Mouse (Mus musculus) lung, adult 2 months (tissue): Measurements from ENCODE around the gene Nr2f1. TPM values are rescaled to one million over a fixed set of nuclear protein-coding genes. Genes with fewer than 3 reads are reported as not detected.

Source experiments
- DNase-seq: peaks from one replicate; pipeline ENCODE4 v3.0.0; 2022
- H3K4me1 ChIP-seq: fragments of 200-500 bp; 2 replicates; pipeline ENCODE4 v1.6.1; 2011; ENCODE audit warnings: low read length; ENCODE audit not compliant: control insufficient read depth, insufficient read depth
- H3K4me3 ChIP-seq: fragments of 200-500 bp; replicated peaks from 2 replicates; pipeline ENCODE3; 2011; ENCODE audit warnings: low read depth, mild to moderate bottlenecking, control low read depth, low read length; ENCODE audit errors: extremely low read depth
- CTCF ChIP-seq: fragments of 200-500 bp; IDR thresholded peaks from 2 replicates; pipeline ENCODE4 v1.5.1; 2011; ENCODE audit warnings: mild to moderate bottlenecking, low read length, control low read depth; ENCODE audit not compliant: insufficient read depth
- POLR2A ChIP-seq: fragments of 200-500 bp; IDR thresholded peaks from 2 replicates; pipeline ENCODE4 v1.6.1; 2011; ENCODE audit warnings: low read depth, mild to moderate bottlenecking, control low read depth, low read length, borderline replicate concordance; ENCODE audit errors: extremely low read depth
- WGBS: fragments of 180-500 bp; shearing (Covaris S2); methylation state at CpG from one replicate; pipeline ENCODE4 v1.1.7; 2018; 5-methylcytosine and 5-hydroxymethylcytosine counted together
- polyA plus RNA-seq: library from polyadenylated mRNA; depleted of rRNA; stranded (reverse); fragments of >200 nt; gene quantifications from 2 replicates; pipeline ENCODE4 v1.2.3, GENCODE M21; 2012

The Nr2f1 gene
- polyA plus RNA-seq, 1 experiment: 26.7 TPM

DNA sequence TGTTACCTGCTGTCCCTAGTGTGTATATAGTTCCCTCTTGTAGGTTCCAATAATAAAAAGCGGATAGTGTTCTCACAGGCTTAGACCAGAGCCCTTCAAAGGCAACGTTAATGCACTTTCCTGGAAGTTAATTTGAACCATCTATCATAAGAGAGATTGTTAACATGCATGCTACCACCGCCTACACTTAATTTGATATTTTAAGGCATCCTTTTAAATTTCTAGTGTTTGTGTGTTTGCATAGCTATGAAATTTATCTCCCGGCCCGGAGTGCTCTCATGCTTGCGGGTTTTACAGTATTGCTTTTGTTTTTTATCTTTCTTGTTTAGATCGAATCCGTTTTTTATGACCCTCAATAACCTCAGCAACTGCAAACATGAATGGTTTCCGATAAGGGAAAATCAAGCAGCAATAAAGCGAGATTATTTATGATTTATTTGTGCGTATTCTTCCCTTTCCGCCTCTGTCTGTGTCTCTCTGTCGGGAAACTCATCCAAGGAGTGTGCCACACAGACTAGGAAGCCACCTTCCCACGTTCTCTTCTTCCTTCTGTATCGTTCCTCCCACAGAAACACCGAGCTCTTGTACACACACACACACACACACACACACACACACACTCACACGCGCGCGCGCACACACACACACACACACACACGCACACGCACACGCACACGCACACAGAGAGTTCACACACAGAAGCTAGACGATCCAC, 5.3 kb downstream of the Nr2f1 start:
- Histone ChIP-seq H3K4me1 (no peaks in the 10 kb centered on the region), H3K4me3 (no peak overlapping the region)
- DNase-seq: no peak
- TF ChIP-seq CTCF (no peak), POLR2A (no peak)
- 53% methylated on average over 26 of the region's 26 CpGs for WGBS

DNA sequence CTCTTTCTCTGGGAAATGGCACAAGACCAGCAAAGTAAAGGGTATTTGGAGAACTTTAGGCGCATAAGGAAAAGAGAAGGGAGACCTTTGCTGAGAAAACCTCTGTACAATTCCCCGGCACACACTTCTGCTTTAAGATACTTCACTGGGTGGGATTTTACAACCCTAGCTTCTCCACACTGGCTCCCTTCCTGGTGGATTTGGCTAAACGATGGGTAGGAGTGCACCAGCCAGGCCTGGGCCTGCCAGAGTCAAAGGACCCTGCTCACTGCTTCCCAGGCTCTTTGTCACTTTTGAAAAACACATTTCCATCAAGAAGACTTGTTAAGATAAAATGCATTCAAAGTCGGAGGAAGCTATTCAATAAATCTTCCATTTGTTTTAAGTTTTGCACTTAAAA, 6.3 kb downstream of the Nr2f1 start:
- no peak for DNase-seq
- no peak for TF ChIP-seq CTCF
- TF ChIP-seq POLR2A: no peak
- H3K4me3 ChIP-seq: no peak overlapping the region
- WGBS: 66% methylated on average over 4 of the region's 4 CpGs
- H3K4me1 ChIP-seq: no peaks in the 10 kb centered on the region

DNA sequence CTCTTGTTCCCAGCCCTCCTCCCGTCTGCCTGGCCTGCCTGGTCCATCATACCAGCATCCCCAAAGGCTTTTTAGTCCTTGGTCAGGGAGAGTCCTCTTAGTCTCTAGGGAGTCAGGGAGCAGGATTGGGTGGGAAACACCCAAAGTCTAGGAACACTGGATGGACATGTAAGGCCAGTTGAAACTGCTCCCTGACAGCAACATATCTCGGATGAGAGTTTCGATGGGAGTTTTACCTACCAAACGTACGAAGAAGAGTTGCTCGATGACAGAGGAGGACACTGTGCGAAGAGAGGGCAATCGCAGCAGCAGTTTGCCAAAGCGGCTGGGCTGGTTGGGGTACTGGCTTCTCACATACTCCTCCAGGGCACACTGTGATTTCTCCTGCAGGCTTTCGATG, 10.0 kb downstream of the Nr2f1 start:
- no peak for DNase-seq
- no peak overlapping the region for H3K4me3 ChIP-seq
- TF ChIP-seq POLR2A (no peak), CTCF (no peak)
- 52% methylated on average over 10 of the region's 10 CpGs for WGBS
- no peaks in the 10 kb centered on the region for H3K4me1 ChIP-seq

DNA sequence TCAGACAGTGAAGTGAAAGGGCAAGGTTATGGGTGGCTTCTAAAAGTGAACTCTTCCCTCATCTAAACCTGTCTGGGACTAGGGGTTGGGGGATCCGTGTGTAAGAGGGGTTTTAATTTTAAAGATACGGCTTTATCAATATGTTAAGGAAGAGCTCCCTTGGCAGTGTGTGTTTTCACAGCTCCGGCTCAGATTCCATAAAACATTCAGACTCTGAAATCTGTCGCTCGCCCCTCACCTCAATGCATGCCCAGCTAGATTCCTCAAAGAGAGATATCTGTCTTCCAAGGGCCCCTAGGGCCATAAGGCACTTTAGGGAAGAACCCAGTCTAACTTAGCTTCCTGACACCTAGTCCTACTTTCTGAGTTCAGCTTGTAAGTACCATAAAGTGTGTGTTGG, 11.7 kb downstream of the Nr2f1 start:
- WGBS: 78% methylated on average over 5 of the region's 5 CpGs
- H3K4me3 ChIP-seq: no peak overlapping the region
- no peak for TF ChIP-seq CTCF
- TF ChIP-seq POLR2A: no peak
- H3K4me1 ChIP-seq: no peaks in the 10 kb centered on the region
- no peak for DNase-seq

DNA sequence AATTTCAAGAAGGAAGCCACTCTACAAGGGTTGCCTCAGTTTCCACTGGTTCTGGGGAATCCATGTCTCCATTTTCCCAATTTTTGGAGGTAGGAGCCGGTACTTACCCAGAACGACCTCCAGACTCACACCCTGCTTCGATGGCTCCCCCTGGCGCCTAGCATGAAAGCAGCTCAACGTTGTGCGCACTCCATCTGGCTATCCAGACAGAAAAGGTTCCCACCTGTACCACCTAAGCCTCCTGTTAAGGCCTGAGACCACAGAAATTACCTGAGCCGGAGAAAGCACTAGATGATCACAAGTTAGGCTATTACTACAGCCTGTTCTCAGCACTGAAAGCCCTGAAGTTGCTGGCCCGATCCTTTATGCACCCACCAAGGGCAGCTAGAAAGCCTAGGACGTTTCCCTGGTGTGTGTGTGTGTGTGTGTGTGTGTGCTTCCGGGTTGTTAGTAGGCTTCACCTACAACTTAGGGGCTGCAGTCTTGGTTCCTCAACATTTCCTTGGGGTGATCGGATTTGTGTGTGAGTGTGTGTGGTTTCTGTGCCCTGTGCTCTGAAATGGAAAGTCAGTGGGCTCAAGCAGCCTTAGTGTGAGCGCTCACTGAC, 13.1 kb downstream of the Nr2f1 start:
- TF ChIP-seq POLR2A (no peak), CTCF (peak; percentile 48; the same call in 1 of the 2 replicates)
- Histone ChIP-seq H3K4me3 (no peak overlapping the region), H3K4me1 (no peaks in the 10 kb centered on the region)
- DNase-seq: no peak
- 40% methylated on average over 12 of the region's 12 CpGs for WGBS

DNA sequence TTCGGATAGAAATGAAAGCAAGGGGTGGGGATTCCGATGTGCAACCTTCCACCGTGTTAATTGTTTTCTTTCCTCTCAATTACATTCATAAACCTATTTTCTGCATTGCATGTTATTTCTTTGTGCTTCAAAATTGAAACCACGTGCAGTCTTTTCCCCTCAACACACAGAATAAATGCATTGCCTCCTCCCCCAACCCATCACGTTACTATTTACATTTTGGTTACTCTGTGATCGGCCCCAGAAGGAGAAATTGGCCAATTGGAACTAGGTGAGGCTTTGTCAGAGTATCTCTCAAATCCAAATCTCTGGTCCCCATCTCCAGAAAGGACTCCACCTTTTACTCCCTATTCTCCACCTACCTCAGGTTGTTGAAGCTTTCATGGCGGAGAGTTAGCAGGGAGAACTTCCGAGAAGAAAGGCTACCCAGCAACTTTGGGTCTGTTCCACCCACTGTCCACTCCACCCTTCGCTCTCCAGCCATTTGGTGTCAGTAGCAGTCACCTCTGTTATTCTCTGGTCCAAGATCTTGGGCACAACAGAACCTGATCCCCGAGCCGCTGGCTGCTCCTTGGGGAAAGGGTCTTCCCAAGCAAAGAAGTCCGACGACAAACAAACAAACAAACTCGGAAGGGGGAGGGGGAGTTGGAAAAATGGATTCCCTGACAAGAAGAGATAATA, 14.6 kb downstream of the Nr2f1 start:
- Histone ChIP-seq H3K4me3 (no peak overlapping the region), H3K4me1 (no peaks in the 10 kb centered on the region)
- WGBS: 32% methylated on average over 14 of the region's 14 CpGs
- DNase-seq: no peak
- TF ChIP-seq POLR2A (no peak), CTCF (no peak)

DNA sequence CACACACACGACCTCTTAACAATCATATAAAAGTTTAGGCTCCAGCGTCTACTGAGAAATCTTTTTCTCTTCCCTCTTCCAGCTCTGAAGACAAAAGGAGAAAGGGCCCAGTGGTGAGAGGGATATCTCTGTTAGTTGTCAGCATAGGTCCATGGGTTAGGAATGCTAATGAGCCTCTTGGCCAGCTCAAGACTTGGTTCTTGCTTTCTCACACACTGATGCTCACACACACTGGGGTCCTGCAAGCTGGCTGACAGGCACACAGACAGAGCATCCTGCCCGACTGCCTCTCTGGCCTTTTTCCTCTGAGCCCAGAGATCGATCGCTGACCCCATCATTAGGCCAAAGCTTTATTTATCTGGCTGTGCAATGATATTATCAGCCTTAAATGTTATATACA, 15.6 kb downstream of the Nr2f1 start:
- Histone ChIP-seq H3K4me3 (no peak overlapping the region), H3K4me1 (no peaks in the 10 kb centered on the region)
- 40% methylated on average over 5 of the region's 5 CpGs for whole genome bisulfite sequencing
- DNase-seq: no peak
- TF ChIP-seq POLR2A: no peak
- no peak for TF ChIP-seq CTCF

DNA sequence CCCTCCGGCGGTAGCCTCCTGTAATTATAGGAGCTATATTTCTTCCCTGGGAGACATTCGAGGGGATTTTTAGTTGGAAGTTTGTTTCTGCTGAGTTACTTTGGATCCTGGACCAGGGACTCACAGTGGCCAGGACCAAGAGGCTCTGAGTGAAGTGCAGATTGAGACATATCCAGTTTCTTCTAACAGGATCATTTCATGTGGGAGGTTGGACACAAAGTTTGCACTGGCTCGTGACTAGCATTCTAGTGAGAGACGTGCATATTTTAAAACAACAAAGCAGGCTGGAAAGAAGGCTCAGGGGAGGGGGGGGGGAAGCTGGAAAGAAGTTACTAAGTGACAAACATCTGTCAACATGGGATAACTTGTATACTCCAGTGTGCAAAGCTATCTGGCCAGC, 16.6 kb downstream of the Nr2f1 start:
- TF ChIP-seq CTCF (no peak), POLR2A (no peak)
- 39% methylated on average over 5 of the region's 5 CpGs for WGBS
- H3K4me3 ChIP-seq: no peak overlapping the region
- no peak for DNase-seq
- H3K4me1 ChIP-seq: no peaks in the 10 kb centered on the region

DNA sequence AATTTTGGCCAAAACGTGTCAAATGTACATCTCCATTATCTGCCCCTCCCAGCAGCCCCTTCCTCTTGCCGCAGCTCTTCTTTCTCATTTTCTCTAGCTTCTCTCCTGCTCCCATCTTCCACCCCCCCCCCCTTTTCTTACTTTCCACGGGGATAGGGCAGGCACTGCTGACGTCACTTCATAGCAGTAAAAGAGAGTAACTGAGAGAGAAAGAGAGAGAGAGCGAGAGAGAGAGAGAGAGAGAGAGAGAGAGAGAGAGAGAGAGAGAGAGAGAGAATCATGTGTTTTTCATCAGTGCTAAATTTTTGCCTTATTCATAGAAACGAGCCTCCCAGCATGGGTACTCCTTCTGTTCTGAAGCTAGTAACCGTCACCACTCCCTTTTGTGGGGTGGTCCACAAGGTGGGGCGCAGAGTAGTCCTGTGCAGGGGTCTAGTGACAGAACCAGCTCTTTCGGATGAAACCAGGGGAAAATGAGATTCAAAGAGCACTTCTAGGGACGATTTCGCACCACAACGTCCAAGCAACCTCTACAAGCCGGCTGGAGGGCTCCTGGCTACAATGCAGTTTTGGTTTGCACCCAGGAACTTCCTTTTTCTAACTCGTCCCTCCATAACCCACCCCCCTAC, 17.5 kb downstream of the Nr2f1 start:
- TF ChIP-seq POLR2A (no peak), CTCF (no peak)
- DNase-seq: no peak
- 18% methylated on average over 14 of the region's 14 CpGs for WGBS
- no peak overlapping the region for H3K4me3 ChIP-seq
- no peaks in the 10 kb centered on the region for H3K4me1 ChIP-seq

DNA sequence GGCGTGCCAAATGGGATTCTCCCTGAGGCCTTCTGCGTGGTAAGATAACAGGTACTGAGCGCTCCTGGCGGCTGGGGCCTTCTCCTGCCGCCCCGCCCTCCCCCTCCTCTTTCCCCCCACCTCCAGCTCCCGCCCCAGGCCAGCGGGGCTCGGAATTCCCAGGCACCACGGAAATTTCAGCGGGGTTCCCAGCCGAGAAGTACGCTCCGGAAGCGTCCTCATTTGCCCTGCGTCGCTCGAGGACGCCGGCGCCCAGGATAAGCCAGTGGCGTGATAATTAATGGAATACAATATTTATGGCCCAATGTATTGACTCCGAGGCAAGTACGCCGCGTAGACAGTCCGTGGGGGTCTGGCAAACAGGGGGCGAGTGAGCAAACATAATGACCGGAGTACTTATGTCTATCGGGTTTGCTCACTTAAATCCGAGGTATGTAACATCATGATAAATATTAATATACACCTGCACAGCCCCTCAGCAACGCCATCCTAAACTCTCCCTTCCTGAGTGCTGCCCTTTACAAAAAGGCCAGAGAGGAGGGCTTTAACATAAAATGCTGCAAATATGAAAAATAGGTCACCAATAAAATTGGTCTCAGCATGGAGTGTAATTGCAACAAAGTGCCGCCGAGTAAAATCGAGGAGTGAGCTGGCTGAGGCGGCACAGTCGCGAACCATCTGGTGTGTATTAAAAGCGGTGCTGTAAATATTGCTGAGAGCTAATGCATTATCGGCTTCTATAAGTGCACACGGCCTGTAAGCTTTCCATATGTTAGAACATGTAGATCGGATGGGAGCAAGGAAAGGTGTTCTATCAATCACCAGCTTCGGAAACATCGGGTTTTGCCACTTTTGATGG, 18.3 kb downstream of the Nr2f1 start:
- DNase-seq: no peak
- Histone ChIP-seq H3K4me1 (no peaks in the 10 kb centered on the region), H3K4me3 (no peak overlapping the region)
- no peak for TF ChIP-seq CTCF
- no peak for TF ChIP-seq POLR2A
- WGBS: 3% methylated on average over 44 of the region's 44 CpGs
